Mouse (Mus musculus) cerebellum, postnatal 36 days (tissue): ENCODE results near the gene Ift81.
"Not testable (repeated sequence)": the region's sequence is repeated elsewhere in the genome, so short reads cannot be mapped to it uniquely, and the experiment has no call there.

ENCODE experiments used
- DNase-seq, 2 experiments: peaks; one replicate each; pipeline ENCODE4 v3.0.0; 2021 to 2022; ENCODE audit warnings: mixed read lengths in 2 of 2

Ift81 gene

DNA sequence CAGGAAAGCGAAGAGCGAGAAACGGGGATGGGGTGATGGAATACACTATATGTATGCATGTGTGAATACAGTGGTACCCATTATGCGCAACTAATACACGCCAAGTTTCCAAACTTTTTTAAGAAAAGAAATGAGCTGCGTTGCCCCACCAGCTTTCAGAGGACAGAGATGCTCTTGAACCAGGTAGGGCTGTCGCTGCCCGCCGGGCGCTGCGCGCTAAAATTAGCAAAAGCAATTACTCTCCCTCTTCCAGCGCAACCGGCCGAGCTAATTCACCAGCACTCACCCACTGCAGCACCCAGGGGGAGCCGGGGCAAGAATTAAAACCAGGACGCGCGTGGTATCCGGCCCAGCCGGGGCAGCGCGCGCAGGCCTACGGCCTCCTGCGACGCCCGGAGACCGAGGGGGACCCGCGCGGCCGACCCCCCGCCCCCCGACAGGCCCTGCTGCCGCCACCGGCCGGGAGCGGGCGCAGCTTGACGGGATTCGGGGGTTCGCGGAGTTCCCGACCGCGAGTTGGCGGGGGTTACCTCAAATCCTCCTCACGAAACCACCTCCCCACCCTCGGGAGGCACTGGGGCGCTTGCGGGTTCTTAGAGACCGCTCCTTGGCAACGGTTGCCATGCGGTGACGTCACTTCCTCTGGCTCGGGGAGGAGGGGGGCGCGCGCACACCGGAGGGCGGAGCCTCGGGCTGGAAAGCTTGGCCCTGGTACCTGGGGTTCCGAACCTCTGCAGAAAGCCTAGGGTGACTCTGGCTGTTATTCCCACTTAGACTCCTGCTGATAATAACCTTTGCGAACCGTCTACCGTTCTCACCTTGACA, at the start of gene Ift81:
Gene Ift81, minus strand, starts transcription at position 611 of the 825 bp plus-strand sequence.
- peak; percentile 97 to 98 for DNase-seq

DNA sequence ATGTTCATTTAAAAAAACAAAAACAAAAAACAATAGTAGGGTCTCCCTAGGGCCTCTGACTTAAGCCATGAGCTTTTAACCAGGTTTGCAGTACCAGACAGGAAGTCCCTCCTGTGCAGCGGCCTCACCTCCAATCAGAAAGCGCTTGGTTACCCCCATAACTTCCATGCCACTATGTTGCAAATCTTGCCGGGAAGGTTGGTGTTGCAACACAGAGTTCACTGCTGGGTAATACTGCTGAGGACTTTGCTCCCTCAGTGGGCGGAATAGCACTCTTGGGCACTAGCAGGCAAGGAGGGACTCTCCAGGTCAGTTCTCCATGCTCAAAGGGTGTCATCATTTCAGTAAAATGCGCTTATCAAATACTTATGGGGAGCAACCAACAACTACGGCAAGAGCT, 48.2 kb upstream of the Ift81 start:
- no peak for DNase-seq

DNA sequence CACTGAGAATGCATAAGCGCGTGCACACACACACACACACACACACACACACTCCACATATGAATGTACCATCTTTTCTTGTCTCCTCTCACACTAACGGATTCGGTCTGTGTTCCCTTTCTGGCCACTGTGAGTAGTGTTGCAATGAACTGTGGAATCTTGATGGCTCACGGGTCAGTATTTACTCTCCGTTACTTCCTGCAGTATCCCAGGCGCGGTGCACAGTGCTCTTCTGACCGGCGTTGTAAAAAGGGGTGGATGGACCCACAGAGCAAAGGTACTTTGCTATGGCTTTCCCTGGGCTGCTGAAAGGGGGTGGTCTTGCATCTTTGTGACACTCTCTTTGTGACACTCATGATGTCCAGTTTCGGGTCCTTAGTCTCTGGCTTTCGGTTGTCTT, 42.5 kb upstream of the Ift81 start:
- DNase-seq, result no peak

DNA sequence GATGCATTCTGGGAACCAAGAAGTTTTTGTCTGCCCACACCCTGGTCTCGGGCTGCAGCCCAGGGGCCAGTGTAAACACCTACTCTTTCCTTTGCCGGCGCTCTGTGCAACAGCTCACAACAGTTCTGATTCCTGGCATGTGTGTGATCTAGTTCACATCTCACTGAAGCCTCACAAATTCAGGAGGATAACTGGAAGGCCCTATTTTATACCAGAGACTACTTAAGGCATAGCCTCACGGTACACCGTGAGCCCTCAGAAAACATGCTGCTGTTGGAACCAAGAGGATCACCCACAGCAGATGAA, 39.9 kb upstream of the Ift81 start:
- no peak for DNase-seq

DNA sequence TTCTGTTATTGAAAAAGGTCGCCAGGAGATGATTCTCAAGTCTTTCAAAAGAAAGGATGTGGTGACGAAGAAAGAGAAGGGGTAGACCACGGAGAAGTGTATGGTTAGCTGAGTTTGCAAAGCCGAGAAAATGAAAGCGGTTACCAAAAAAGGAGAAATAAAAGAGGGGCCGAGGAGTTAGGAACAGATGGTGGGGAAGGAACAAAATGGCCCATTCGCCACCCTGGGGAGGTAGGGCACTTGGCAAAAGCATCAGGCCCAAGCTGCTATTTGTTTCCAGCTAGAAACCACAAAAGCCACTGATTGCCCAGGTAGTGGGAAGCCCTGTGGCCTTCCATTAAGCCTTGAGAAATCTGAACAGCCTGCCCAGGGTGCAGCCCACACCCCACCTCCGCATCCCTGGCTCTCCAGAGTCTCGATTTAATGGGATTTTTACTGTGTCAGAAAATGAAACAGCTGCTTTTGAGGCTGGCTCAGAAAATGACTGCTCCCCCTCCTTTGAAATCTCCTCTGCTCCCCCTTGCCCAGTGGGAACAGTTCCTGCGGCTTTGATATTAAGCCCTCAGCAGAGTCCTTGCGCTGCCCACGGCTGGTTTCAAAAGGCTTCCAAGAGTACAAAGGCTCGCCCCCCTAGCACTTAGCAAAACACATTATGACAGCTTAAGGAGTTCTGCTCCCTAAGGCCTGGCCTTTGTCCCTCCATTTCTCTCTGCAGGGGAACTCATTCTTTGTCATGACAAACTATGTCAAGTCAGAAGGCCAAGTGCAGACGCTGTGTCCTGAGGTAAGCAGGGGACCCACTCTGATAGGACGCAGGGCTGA, 39.3 kb upstream of the Ift81 start:
- DNase-seq, result peak; percentile 69 to 74

DNA sequence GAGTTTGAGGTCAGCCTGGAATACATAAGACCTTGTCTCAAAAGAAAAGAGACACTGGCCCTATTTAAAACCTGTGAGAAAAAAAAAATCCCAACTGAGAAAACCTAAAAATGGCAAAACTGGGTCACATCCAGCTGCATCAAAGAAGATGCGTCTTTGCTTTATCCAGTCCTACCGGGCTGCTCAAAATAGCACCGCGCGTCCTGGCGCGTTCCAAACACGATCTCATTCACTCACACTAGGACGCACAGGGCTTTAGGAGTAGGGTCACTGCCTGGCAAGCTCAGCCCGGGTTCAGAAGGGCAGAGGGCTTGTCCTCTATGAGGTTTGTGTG, 38.8 kb upstream of the Ift81 start:
- peak in 1 of 2 experiments; percentile 24 for DNase-seq

DNA sequence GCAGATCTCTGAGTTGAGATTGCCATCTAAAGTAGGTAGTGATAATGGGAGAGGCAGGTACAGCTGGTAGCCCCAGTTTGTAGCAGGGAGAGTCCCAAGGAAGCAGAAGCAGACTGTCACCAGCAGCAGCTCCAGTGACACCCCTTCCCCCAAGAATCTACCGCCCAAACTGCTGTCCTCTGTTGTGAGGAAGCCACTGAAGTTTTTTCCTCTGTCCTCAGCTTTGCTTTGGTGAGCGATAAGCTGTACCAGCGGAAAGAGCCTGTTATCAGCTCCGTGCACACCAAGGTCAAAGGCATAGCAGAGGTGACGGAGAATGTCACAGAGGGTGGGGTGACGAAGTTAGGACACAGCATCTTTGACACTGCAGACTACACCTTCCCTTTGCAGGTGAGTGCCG, 38.2 kb upstream of the Ift81 start:
- peak in 1 of 2 experiments; percentile 14 for DNase-seq

DNA sequence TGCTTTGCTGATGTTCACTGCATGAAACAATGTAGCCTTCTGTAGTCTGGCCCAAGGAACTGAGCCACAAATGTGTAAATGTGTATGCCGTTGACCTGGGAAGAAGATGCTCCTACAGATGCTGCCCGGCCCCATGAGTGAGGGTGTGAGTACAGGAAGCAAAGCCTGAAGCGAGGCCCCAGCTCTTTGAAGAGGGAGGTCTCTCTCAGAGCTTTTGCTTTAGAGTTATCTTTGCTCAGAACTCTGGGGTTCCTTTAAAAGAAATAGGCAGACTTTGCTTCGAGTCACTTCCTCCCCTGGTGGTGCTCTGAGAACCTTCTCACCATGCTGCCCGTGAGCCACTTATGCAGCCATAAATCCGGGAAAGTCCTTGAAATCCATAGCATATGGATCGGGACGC, 35.8 kb upstream of the Ift81 start:
- DNase-seq, result no peak

DNA sequence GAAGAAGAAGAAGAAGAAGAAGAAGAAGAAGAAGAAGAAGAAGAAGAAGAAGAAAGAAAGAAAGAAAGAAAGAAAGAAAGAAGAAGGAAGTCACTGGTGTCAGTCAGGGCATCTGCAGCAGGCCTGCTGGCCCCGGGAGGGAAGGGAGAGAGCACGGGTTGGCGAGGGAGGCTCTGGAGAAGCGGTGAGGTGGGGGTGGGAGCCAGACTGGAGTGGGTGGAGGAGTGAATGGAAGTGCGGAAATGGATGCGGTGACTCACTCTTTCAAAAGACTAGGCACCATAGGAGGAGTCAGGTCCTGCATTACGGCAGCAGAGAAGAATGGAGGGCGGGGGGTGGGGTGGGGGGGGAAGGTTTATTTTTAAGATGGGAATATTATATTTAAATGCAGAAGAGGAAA, 34.9 kb upstream of the Ift81 start:
- no peak for DNase-seq

DNA sequence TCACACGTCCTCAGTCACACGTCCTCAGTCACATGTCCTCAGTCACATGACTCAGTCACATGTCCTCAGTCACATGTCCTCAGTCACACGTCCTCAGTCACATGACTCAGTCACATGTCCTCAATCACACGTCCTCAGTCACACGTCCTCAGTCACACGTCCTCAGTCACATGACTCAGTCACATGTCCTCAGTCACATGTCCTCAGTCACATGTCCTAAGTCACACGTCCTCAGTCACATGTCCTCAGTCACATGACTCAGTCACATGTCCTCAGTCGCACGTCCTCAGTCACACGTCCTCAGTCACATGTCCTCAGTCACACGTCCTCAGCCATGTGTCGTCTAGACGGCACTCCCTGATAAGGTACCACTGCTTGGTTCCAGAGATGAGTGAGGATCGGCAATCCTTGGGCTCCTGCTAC, 33.6 kb upstream of the Ift81 start:
- DNase-seq, result not testable (repeated sequence)

DNA sequence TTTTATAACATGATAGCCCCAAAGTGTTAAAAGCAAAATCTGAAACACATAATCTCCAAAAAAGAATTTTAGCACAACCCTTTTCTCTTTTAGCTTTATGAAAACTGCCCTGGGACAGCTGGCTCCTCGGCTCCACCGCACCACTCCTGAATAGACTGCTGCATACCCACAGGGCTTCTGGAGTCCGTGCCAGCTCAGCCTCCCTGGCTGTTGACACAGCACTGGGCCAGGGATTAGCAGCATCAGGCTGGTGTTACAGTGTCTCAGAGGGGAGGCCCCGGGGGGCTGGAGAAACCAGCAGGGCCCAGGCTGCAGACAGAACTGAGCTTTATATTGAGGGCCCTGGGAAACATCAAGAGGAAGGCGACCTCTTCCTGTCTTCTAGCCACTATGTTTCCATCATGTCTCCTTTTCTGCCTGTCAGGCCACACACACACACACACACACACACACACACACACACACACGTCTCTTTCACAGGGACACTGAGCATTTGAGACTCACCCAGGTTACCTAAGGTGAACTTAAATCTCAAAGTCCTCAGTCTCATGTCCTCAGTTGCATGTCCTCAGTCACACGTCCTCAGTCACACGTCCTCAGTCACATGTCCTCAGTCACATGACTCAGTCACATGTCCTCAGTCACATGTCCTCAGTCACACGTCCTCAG, 33.1 kb upstream of the Ift81 start:
- DNase-seq, result no peak

DNA sequence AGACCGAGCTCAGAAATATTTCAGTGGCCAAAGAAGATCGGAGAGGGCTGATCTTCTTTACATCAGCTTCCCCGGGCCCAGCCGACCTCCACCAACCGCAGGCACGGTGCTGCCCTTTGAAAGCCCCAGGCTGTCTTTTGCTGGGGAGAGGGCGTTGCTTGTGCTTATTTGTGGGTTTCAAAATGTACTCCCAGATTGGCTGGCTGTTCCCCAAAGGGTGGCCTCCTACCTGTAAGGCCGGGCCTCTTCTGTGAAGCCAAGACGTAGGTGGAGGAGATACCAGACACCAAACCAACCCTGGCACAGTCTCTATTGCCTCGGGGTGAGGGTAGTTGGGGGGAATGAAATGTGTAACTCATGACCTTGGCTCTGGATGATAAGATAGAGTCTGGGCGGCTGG, 31.7 kb upstream of the Ift81 start:
- no peak for DNase-seq

DNA sequence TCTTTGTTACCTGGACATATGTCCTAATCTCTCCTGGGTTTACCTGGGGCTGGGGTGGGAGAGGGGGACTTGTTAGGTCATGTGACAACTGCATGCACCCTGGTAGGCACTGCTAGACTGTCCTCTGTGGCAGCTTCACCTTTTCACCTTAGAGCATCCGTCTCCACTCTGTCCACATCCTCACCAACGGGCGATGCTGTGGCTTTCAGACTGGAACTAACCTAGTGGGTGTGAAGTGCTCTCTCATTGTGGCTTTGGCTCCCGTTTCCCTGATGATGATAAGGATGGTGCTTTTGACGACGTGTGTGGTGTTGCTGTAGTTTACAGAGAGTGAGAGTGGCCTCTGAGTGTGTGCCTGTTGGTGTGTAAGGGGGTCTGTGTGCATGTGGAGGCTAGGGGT, 31.0 kb upstream of the Ift81 start:
- DNase-seq, result no peak

DNA sequence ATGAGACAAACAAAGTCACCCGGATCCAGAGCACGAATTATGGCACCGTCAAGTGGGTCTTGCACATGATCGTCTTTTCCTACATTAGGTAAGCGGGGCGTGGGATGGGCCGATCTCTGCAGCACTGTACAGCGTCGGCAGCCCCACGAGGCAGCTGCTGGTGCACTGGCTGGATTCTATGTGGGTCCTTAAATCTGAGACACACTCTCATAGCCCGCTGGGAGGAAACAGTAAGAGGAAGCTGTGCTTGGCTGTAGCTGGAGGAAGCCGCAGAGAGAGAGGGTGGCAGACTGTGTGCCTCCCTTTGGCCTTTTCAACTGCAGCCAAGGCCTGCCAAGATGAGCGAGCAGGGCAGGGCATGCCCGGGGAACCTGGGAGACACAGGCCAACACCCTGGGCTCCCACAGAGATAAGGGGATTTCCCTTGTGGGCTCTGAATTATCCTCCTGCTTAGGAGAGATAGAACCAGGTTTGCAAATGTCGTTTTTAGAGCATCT, 29.8 kb upstream of the Ift81 start:
- peak; percentile 26 to 33 for DNase-seq

DNA sequence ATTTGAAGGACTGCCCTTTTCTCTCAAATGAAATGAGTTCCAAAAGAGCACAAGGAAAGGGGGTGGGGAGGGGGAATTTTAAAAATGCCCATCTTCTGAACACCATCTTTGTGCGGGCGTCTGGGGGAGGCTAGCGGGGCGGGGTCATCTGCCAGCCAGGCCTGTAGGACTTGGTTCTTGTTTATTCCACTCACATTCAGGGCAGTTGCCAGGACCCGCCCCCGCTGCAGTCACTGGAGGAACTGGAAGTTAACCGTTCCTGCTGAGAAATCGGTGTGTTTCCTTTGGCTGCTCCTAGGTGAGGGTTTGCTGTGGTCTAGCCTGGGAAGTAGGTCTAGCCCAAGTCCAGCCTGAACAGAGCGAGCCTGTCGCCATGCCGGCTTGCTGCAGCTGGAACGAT, 29.4 kb upstream of the Ift81 start, which contains the start of gene P2rx7:
Gene P2rx7, plus strand, starts transcription at position 211 of the 400 bp plus-strand sequence.
- peak in 1 of 2 experiments; percentile 47 for DNase-seq

DNA sequence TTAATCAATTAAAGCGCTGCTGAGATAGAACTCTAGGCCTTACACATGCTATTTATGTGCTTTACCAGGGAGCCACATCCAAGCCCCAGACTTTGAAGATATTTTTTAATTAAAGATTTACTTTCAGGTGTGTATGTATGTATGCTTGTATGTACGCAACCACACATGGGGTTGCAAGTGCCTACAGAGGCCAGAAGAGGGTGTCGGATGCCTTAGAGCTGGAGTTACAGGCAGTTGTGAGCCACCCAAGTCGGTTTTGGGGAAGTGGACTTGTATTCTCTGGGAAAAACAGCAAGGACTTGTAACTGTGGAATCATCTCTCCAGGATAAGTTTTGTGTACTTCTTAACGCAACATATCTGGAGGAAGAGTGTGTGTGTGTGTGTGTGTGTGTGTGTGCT, 25.7 kb upstream of the Ift81 start:
- no peak for DNase-seq

DNA sequence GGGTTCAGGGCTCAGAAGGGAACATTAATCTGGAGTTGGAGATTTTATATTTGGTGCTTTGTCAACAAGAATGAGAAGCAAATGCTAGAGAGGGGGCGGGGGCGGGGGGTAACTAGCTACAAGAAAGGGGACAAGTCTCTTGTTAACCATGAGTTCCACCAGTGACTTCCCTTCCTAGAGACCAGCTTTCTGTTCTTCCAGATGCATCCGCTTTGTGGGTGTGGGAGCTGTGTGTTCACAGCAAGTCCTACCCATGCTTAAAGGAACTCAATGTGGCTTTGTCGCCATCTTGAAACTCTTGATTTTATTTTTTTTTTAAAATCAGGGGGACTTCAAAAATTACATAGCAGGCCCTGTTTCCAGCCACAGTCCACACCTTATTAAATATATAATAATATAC, 25.2 kb upstream of the Ift81 start:
- no peak for DNase-seq

DNA sequence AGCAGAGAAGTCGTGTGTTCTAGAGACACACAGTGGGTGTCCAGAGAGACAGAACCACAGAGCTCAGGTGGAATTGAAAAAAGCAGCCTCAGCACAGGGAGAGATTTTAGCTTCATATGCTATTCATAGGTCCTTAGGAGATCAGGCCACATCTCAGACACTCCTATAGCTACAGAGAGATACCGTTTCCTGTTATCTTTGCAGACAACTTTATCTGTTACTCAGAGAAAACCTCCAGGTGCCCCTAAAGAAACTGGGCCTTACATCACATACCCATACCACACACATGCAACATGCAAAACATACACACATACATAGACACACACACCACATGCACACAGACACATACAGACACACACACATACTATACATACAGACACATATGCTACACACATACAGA, 24.0 kb upstream of the Ift81 start:
- DNase-seq, result no peak

DNA sequence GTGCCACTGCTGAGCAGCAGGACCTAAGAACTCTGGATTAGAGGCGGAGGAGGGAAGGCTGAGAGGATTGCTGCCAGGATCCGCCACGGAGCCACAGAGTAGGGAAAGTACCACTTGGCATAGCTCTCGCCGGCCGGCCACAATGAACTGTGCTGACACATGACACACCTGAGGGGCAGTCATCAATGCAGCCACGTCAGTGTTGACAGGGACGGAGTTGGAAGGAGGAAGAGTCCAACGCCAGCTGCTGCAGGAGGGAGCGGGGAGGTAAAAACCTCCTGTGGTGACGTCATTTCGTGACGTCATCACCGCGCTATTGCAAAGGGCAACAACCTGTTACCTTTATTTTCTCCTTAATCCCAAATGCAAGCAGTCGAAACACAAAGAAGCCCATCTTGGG, 22.6 kb upstream of the Ift81 start:
- DNase-seq, result peak; percentile 29 to 34

DNA sequence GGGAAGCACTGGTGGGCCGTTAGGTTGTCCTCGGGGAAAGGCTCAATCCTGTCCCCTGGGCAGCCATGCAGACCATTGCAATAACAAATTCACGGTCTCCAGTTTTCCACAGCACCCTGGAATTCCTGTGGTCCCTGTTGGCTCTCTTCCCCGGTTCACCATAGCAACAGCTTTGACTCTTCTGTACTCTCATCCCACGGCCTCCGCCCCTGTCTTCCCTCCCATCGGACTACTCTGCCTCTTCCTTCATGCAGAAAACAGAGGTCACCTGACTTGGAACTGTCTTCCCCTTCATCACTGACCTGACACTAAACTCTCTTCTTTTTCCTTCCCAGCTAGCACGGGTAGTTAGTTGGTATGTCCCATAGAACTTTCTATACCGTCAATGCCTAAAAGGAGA, 22.0 kb upstream of the Ift81 start:
- DNase-seq, result no peak

DNA sequence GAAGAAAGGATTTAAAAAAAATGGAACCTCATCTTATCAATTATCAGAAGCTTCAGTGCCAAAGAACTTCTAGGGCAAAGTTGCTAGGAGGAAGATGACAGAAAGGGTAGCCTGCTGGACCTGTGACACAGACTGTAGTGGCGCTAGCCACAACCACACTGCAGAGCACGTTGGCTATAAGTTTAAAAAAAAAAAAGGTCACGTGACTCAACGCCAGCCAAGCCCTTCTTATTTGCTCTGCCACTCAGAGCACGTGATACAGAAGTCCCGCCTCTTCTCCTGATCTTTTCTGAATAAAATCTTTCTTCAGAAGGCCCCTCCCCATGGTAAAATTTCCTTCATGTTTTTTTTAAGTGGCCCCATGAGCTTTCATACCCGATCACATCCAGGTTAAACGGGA, 20.9 kb upstream of the Ift81 start:
- DNase-seq, result no peak

DNA sequence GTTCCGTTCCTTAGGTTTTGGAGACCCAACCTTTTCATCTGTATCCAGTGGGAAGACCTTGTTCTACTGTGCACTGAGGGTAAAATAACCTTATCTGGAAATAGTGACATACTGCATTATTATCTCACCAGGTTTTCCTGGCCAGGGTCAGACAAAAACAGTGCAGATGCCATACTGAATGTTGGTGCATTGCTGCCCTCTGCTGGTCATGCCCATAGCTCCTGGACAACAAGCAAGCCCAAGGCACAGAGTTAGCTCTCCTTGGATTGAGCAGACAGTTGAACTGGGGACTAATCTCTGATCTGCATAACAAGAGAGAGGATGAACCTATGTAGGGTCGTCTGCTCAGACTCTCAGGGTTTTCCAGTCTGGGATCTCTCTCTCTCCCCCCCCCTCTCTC, 12.9 kb upstream of the Ift81 start:
- peak; percentile 94 to 98 for DNase-seq

DNA sequence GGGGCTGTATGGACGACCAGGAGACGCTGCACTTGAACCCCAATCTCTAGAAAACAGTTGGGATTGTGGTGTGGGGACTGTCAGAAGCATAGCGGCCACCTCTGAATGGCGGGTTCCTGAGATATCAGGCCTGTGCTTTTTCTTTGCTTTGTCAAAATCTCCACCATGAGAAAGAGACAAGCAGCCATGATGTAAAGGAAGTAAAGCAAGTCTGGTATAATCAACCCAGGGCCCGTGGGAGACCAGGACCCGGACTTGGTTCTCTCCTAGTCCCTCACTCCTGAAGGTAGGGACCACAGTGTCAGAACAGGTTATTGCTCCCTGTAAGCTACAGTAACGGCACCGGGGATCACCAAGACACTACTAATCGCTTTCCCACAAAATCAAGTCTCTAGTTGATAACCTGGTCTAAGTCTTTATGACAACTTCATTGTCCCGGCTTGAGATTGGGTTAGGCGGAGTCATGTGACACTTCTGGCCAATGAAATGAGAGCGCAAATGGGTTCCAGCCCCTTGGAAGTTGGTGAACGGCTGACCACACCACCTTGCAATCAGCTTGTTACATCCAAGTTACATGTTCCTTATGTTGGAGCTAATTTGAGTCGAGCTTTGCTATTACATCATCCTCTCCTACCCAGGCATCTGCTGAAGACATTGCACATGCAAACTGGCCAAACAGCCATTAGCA, 11.4 kb upstream of the Ift81 start:
- no peak for DNase-seq
